Mouse (Mus musculus): ENCODE measurements around the gene Csn1s2a. TPM values are rescaled to one million over a fixed set of nuclear protein-coding genes. Genes with fewer than 3 reads are reported as not detected.

Gene Csn1s2a
- polyA plus RNA-seq, 1 experiment from 2014 or later = not detected

Other genes starting within 250 kb of the Csn1s2a start
- gene Sult1b1, start 236.4 kb upstream of the Csn1s2a start, polyA plus RNA-seq (2015; fragmentation: Nextera tagmentation; extraction: Ambion mirVana) = 2.1 and 2.3 TPM in 2 replicates
- 66.8 and 72.1 TPM in 2 replicates for gene Sult1d1, start 205.5 kb upstream of the Csn1s2a start, polyA plus RNA-seq (2015; fragmentation: Nextera tagmentation; extraction: Ambion mirVana)
- gene Sult1e1, start 183.0 kb upstream of the Csn1s2a start, polyA plus RNA-seq (2015; fragmentation: Nextera tagmentation; extraction: Ambion mirVana) = 0.42 and 0.46 TPM in 2 replicates
- gene Csn1s1, start 108.4 kb upstream of the Csn1s2a start, polyA plus RNA-seq (2015; fragmentation: Nextera tagmentation; extraction: Ambion mirVana) = not detected in 2 replicates
- gene Csn2, start 74.9 kb upstream of the Csn1s2a start, polyA plus RNA-seq (2015; fragmentation: Nextera tagmentation; extraction: Ambion mirVana) = not detected in 2 replicates
- gene Csn1s2b, start 33.5 kb downstream of the Csn1s2a start, polyA plus RNA-seq (2015; fragmentation: Nextera tagmentation; extraction: Ambion mirVana) = not detected in 2 replicates
- not detected in 2 replicates for gene Prr27, start 51.1 kb downstream of the Csn1s2a start, polyA plus RNA-seq (2015; fragmentation: Nextera tagmentation; extraction: Ambion mirVana)
- not detected in 2 replicates for gene Odam, start 110.5 kb downstream of the Csn1s2a start, polyA plus RNA-seq (2015; fragmentation: Nextera tagmentation; extraction: Ambion mirVana)
- 0.16 and 0.36 TPM in 2 replicates for gene Csn3, start 151.0 kb downstream of the Csn1s2a start, polyA plus RNA-seq (2015; fragmentation: Nextera tagmentation; extraction: Ambion mirVana)
- not detected in 2 replicates for gene 2310003L06Rik, start 194.9 kb downstream of the Csn1s2a start, polyA plus RNA-seq (2015; fragmentation: Nextera tagmentation; extraction: Ambion mirVana)
- gene Gm28434, start 194.9 kb downstream of the Csn1s2a start, polyA plus RNA-seq (2015; fragmentation: Nextera tagmentation; extraction: Ambion mirVana) = not detected in 2 replicates
- gene Cabs1, start 204.9 kb downstream of the Csn1s2a start, polyA plus RNA-seq (2015; fragmentation: Nextera tagmentation; extraction: Ambion mirVana) = not detected in 2 replicates
- not detected in 2 replicates for gene Smr3a, start 228.0 kb downstream of the Csn1s2a start, polyA plus RNA-seq (2015; fragmentation: Nextera tagmentation; extraction: Ambion mirVana)